Mouse (Mus musculus) liver, adult 2 months (tissue): ENCODE measurements around the gene Gm973.

Source experiments
- CTCF ChIP-seq: fragments of 200-500 bp; IDR thresholded peaks from 2 replicates; pipeline ENCODE4 v1.5.1; 2011; ENCODE audit warnings: low read depth, low read length, control low read depth
- POLR2A ChIP-seq: fragments of 200-500 bp; IDR thresholded peaks from 2 replicates; pipeline ENCODE4 v1.6.1; 2011; ENCODE audit warnings: low read length, control low read depth; ENCODE audit not compliant: insufficient read depth; ENCODE audit errors: extremely low read depth

- TF ChIP-seq POLR2A: no peak
- TF ChIP-seq CTCF: no peak
These were observed 28.4 kb upstream of the Gm973 start for GRCm38 (mm10) chr1:59487651-59488051.
